Mouse (Mus musculus): ENCODE results near the gene Cmtm6. TPM values are rescaled to one million over a fixed set of nuclear protein-coding genes. Genes with fewer than 3 reads are reported as not detected.
"Not testable (repeated sequence)": the region's sequence is repeated elsewhere in the genome, so short reads cannot be mapped to it uniquely, and the experiment has no call there.

Gene Cmtm6
- total and polyA plus RNA-seq, 2 experiments from 2014 or later: 17.9 to 24.8 TPM

GRCm38 (mm10) chr9:114701031-114701430 lies 29.9 kb upstream of the Cmtm6 start:
- WGBS: 82% methylated on average over 2 of the region's 2 CpGs

GRCm38 (mm10) chr9:114701921-114702320 lies 29.0 kb upstream of the Cmtm6 start:
- Histone ChIP-seq H3K27me3 (ENCODE audit: insufficient read depth, low read length) (no peaks in the 10 kb centered on the region), H3K4me1 (ENCODE audit: insufficient read depth, low read length) (no peaks in the 10 kb centered on the region), H3K9ac (replicated peaks; ENCODE audit: low read length) (no peak overlapping the region), H3K4me3 (ENCODE audit: low read length) (no peak overlapping the region), H3K9me3 (ENCODE audit: low read length) (no peaks in the 10 kb centered on the region), H3K36me3 (ENCODE audit: insufficient read depth, low read length) (peaks cover 20% of the 10 kb centered on the region; the same call in 1 of the 2 replicates), H3K27ac (no peak overlapping the region), H3K4me2 (ENCODE audit: low read depth, low read length) (no peak overlapping the region)
- TF ChIP-seq CTCF (IDR thresholded peaks at IDR 0.05; ENCODE audit: low read depth): no peak
- DNase-seq (ENCODE audit: low spot score): no peak
- no peak for ATAC-seq
- 95% methylated on average over 4 of the region's 4 CpGs for WGBS

More at GRCm38 (mm10) chr9:114701031-114701430, 29.9 kb upstream of the Cmtm6 start:
- H3K27ac ChIP-seq: no peak overlapping the region
- no peak for TF ChIP-seq CTCF (IDR thresholded peaks at IDR 0.05; ENCODE audit: low read depth)
- no peaks in the 10 kb centered on the region for H3K4me1 ChIP-seq (ENCODE audit: insufficient read depth, low read length)
- H3K4me2 ChIP-seq (ENCODE audit: low read depth, low read length): no peak overlapping the region
- ATAC-seq (no peak), DNase-seq (ENCODE audit: low spot score) (no peak)
- peaks cover 15% of the 10 kb centered on the region; the same call in 1 of the 2 replicates for H3K36me3 ChIP-seq (ENCODE audit: insufficient read depth, low read length)
- no peaks in the 10 kb centered on the region for H3K9me3 ChIP-seq (ENCODE audit: low read length)
- no peak overlapping the region for H3K9ac ChIP-seq (replicated peaks; ENCODE audit: low read length)
- no peaks in the 10 kb centered on the region for H3K27me3 ChIP-seq (ENCODE audit: insufficient read depth, low read length)
- H3K4me3 ChIP-seq (ENCODE audit: low read length): no peak overlapping the region

GRCm38 (mm10) chr9:114707805-114708204 lies 23.1 kb upstream of the Cmtm6 start:
- H3K4me2 ChIP-seq (ENCODE audit: low read depth, low read length): no peak overlapping the region
- peaks cover 37% of the 10 kb centered on the region for H3K36me3 ChIP-seq (ENCODE audit: insufficient read depth, low read length)
- H3K9me3 ChIP-seq (ENCODE audit: low read length): no peaks in the 10 kb centered on the region
- no peak overlapping the region for H3K4me3 ChIP-seq (ENCODE audit: low read length)
- WGBS: 93% methylated on average over 4 of the region's 4 CpGs
- ATAC-seq: no peak
- H3K9ac ChIP-seq (replicated peaks; ENCODE audit: low read length): no peak overlapping the region
- TF ChIP-seq CTCF (IDR thresholded peaks at IDR 0.05; ENCODE audit: low read depth): no peak
- no peaks in the 10 kb centered on the region for H3K27me3 ChIP-seq (ENCODE audit: insufficient read depth, low read length)
- no peak for DNase-seq (ENCODE audit: low spot score)
- H3K27ac ChIP-seq: no peak overlapping the region
- H3K4me1 ChIP-seq (ENCODE audit: insufficient read depth, low read length): no peaks in the 10 kb centered on the region

GRCm38 (mm10) chr9:114710345-114710744 lies 20.6 kb upstream of the Cmtm6 start:
- TF ChIP-seq CTCF (IDR thresholded peaks at IDR 0.05; ENCODE audit: low read depth): peak; percentile 56
- Histone ChIP-seq H3K4me3 (ENCODE audit: low read length) (no peak overlapping the region), H3K9ac (replicated peaks; ENCODE audit: low read length) (no peak overlapping the region), H3K4me2 (ENCODE audit: low read depth, low read length) (no peak overlapping the region), H3K27me3 (ENCODE audit: insufficient read depth, low read length) (no peaks in the 10 kb centered on the region), H3K36me3 (ENCODE audit: insufficient read depth, low read length) (peaks cover 60% of the 10 kb centered on the region), H3K9me3 (ENCODE audit: low read length) (no peaks in the 10 kb centered on the region), H3K27ac (no peak overlapping the region), H3K4me1 (ENCODE audit: insufficient read depth, low read length) (no peaks in the 10 kb centered on the region)
- WGBS: 77% methylated on average over 7 of the region's 7 CpGs
- ATAC-seq: no peak
- peak; percentile 69 for DNase-seq (ENCODE audit: low spot score)

- Histone ChIP-seq H3K27ac (no peak overlapping the region), H3K9me3 (ENCODE audit: low read length) (no peaks in the 10 kb centered on the region), H3K4me1 (ENCODE audit: insufficient read depth, low read length) (no peaks in the 10 kb centered on the region), H3K36me3 (ENCODE audit: insufficient read depth, low read length) (peaks cover 61% of the 10 kb centered on the region), H3K4me3 (ENCODE audit: low read length) (no peak overlapping the region), H3K4me2 (ENCODE audit: low read depth, low read length) (no peak overlapping the region), H3K27me3 (ENCODE audit: insufficient read depth, low read length) (no peaks in the 10 kb centered on the region), H3K9ac (replicated peaks; ENCODE audit: low read length) (no peak overlapping the region)
- WGBS: 91% methylated on average over 7 of the region's 7 CpGs
- ATAC-seq: no peak
- no peak for TF ChIP-seq CTCF (IDR thresholded peaks at IDR 0.05; ENCODE audit: low read depth)
- DNase-seq (ENCODE audit: low spot score): no peak
Measured at GRCm38 (mm10) chr9:114713481-114713880, 17.4 kb upstream of the Cmtm6 start.

GRCm38 (mm10) chr9:114716677-114717331 lies 14.1 kb upstream of the Cmtm6 start:
- Histone ChIP-seq H3K36me3 (ENCODE audit: insufficient read depth, low read length) (peaks cover 68% of the 10 kb centered on the region), H3K9ac (replicated peaks; ENCODE audit: low read length) (no peak overlapping the region), H3K4me3 (ENCODE audit: low read length) (no peak overlapping the region), H3K27ac (no peak overlapping the region), H3K9me3 (ENCODE audit: low read length) (no peaks in the 10 kb centered on the region), H3K4me1 (ENCODE audit: insufficient read depth, low read length) (no peaks in the 10 kb centered on the region), H3K4me2 (ENCODE audit: low read depth, low read length) (no peak overlapping the region), H3K27me3 (ENCODE audit: insufficient read depth, low read length) (no peaks in the 10 kb centered on the region)
- ATAC-seq: no peak
- DNase-seq (ENCODE audit: low spot score): no peak
- 84% methylated on average over 18 of the region's 18 CpGs for WGBS
- no peak for TF ChIP-seq CTCF (IDR thresholded peaks at IDR 0.05; ENCODE audit: low read depth)

GRCm38 (mm10) chr9:114727315-114727714 lies 3.6 kb upstream of the Cmtm6 start:
- Histone ChIP-seq H3K4me3 (ENCODE audit: low read length) (no peak overlapping the region), H3K4me1 (ENCODE audit: insufficient read depth, low read length) (peaks cover 5% of the 10 kb centered on the region), H3K27ac (no peak overlapping the region), H3K9ac (replicated peaks; ENCODE audit: low read length) (no peak overlapping the region), H3K36me3 (ENCODE audit: insufficient read depth, low read length) (peaks cover 13% of the 10 kb centered on the region), H3K4me2 (ENCODE audit: low read depth, low read length) (no peak overlapping the region), H3K9me3 (ENCODE audit: low read length) (no peaks in the 10 kb centered on the region), H3K27me3 (ENCODE audit: insufficient read depth, low read length) (no peaks in the 10 kb centered on the region)
- no peak for ATAC-seq
- 3% methylated on average over 3 of the region's 3 CpGs for WGBS
- TF ChIP-seq CTCF (IDR thresholded peaks at IDR 0.05; ENCODE audit: low read depth): peak; percentile 91
- peak; percentile 83 for DNase-seq (ENCODE audit: low spot score)

GRCm38 (mm10) chr9:114728432-114728831 lies 2.5 kb upstream of the Cmtm6 start:
- not testable (repeated sequence) for H3K9me3 ChIP-seq (ENCODE audit: low read length); H3K4me2 ChIP-seq (ENCODE audit: low read depth, low read length); H3K27ac ChIP-seq; H3K9ac ChIP-seq (replicated peaks; ENCODE audit: low read length); H3K27me3 ChIP-seq (ENCODE audit: insufficient read depth, low read length); H3K36me3 ChIP-seq (ENCODE audit: insufficient read depth, low read length); DNase-seq (ENCODE audit: low spot score); H3K4me3 ChIP-seq (ENCODE audit: low read length); ATAC-seq; H3K4me1 ChIP-seq (ENCODE audit: insufficient read depth, low read length)
- WGBS: 67% methylated on average over 2 of the region's 2 CpGs
